In genomic region chr9:28163946-28164345, GRCm38 (mm10) we compare ENCODE assay signal across 22 mouse cellular contexts.
DNase-seq lines count a peak whose midpoint lies in the region; ATAC-seq and TF ChIP-seq lines count a peak whose summit lies in the region.
"Had no signal": no experiment of that assay in that cellular context is flagged by ENCODE, and none has a peak within 500 bp of the region (broad histone marks: within the 10 kb centered on the region; RNA-seq: fewer than 3 reads in every experiment).

No protein-coding gene starts in this region.

- no peaks in the 10 kb centered on the region for H3K36me3 ChIP-seq in forebrain, embryonic 15.5 days
- H3K36me3 ChIP-seq in forebrain, embryonic 11.5 days (ENCODE audit: control insufficient read depth, insufficient read depth, low read length) = no peaks in the 10 kb centered on the region
- H3K36me3 ChIP-seq in midbrain, postnatal 0 days (ENCODE audit: insufficient read depth, low read length) = no peaks in the 10 kb centered on the region
- H3K36me3 ChIP-seq: embryonic facial prominence, embryonic 10.5 days; limb, embryonic 12.5 days; liver, embryonic 12.5 days had no signal

- H3K9me3 ChIP-seq in forebrain, embryonic 15.5 days = no peaks in the 10 kb centered on the region
- H3K9me3 ChIP-seq in forebrain, embryonic 11.5 days (ENCODE audit: control insufficient read depth, low read length) = no peaks in the 10 kb centered on the region
- no peaks in the 10 kb centered on the region for H3K9me3 ChIP-seq in midbrain, postnatal 0 days (ENCODE audit: low read length)
- H3K9me3 ChIP-seq: embryonic facial prominence, embryonic 10.5 days; limb, embryonic 12.5 days; liver, embryonic 12.5 days had no signal

- no peaks in the 10 kb centered on the region for H3K4me1 ChIP-seq in forebrain, embryonic 15.5 days
- no peaks in the 10 kb centered on the region for H3K4me1 ChIP-seq in forebrain, embryonic 11.5 days (replicated peaks; ENCODE audit: control insufficient read depth, insufficient read depth, low read length)
- peaks cover 3% of the 10 kb centered on the region; the same call in 1 of the 2 replicates for H3K4me1 ChIP-seq in midbrain, postnatal 0 days (ENCODE audit: insufficient read depth, low read length)
- H3K4me1 ChIP-seq: embryonic facial prominence, embryonic 10.5 days; limb, embryonic 12.5 days; liver, embryonic 12.5 days had no signal

- no peak overlapping the region for H3K4me3 ChIP-seq in forebrain, embryonic 15.5 days
- no peak overlapping the region for H3K4me3 ChIP-seq in forebrain, embryonic 11.5 days (ENCODE audit: low read depth, low read length)
- H3K4me3 ChIP-seq in midbrain, postnatal 0 days (ENCODE audit: low read depth, low read length) = no peak overlapping the region
- H3K4me3 ChIP-seq: embryonic facial prominence, embryonic 10.5 days; gastrocnemius, adult 2 months; limb, embryonic 12.5 days; liver, embryonic 12.5 days; myocyte had no signal

- no peaks in the 10 kb centered on the region for H3K27me3 ChIP-seq in forebrain, embryonic 15.5 days
- H3K27me3 ChIP-seq in forebrain, embryonic 11.5 days (ENCODE audit: control insufficient read depth, insufficient read depth, low read length) = no peaks in the 10 kb centered on the region
- H3K27me3 ChIP-seq in midbrain, postnatal 0 days (ENCODE audit: insufficient read depth, low read length) = no peaks in the 10 kb centered on the region
- H3K27me3 ChIP-seq: limb, embryonic 12.5 days; liver, embryonic 12.5 days had no signal

- no peak overlapping the region for H3K4me2 ChIP-seq in forebrain, embryonic 15.5 days (replicated peaks)
- H3K4me2 ChIP-seq in forebrain, embryonic 11.5 days (ENCODE audit: low read depth, low read length, severe bottlenecking) = no peak overlapping the region
- H3K4me2 ChIP-seq in midbrain, postnatal 0 days (ENCODE audit: low read depth, low read length, poor library complexity, severe bottlenecking) = no peak overlapping the region
- H3K4me2 ChIP-seq: heart, embryonic 11.5 days; limb, embryonic 12.5 days; liver, embryonic 12.5 days had no signal

- no peak overlapping the region for H3K9ac ChIP-seq in forebrain, embryonic 15.5 days (replicated peaks)
- H3K9ac ChIP-seq in forebrain, embryonic 11.5 days (ENCODE audit: low read length) = no peak overlapping the region
- no peak overlapping the region for H3K9ac ChIP-seq in midbrain, postnatal 0 days (replicated peaks; ENCODE audit: low read length, poor library complexity, severe bottlenecking)
- H3K9ac ChIP-seq: limb, embryonic 12.5 days; liver, embryonic 12.5 days had no signal

- 0 out of 2 replicates have a peak, but pooled peaks have one; percentile 19 for ATAC-seq in forebrain, embryonic 15.5 days (replicated peaks)
- ATAC-seq in forebrain, embryonic 11.5 days (replicated peaks; ENCODE audit: low FRiP score) = no peak
- peak; percentile 49; the same call in 1 of the 2 replicates for ATAC-seq in midbrain, postnatal 0 days (ENCODE audit: low FRiP score)
- no peak for ATAC-seq in CD4-positive, CD25-positive, alpha-beta regulatory T cell, adult 4 months
- ATAC-seq: inflammation-experienced regulatory T-cells, adult 6 months; liver, embryonic 12.5 days had no signal

- no peak for TF ChIP-seq CTCF in midbrain, postnatal 0 days (IDR thresholded peaks at IDR 0.05)

- H3K27ac ChIP-seq in forebrain, embryonic 15.5 days (replicated peaks) = no peak overlapping the region
- H3K27ac ChIP-seq in forebrain, embryonic 11.5 days (ENCODE audit: low read depth, low read length) = no peak overlapping the region
- H3K27ac ChIP-seq in midbrain, postnatal 0 days (ENCODE audit: low read depth, low read length) = 0 out of 2 replicates have a peak overlapping the region, but pooled peaks have one; percentile 12
- H3K27ac ChIP-seq: embryonic facial prominence, embryonic 10.5 days; gastrocnemius, adult 2 months; limb, embryonic 12.5 days; liver, embryonic 12.5 days had no signal

- DNase-seq in forebrain, embryonic 11.5 days (ENCODE audit: low spot score) = no peak
- DNase-seq in layer of hippocampus, adult 9-11 months = peak; percentile 9
- DNase-seq in layer of hippocampus, postnatal 10 days (ENCODE audit: low spot score in 2 of 2) = no peak
- DNase-seq in brain, adult 2 months (ENCODE audit: low read depth, low spot score) = peak; percentile 29
- peak; percentile 60 for DNase-seq in midbrain, postnatal 0 days (ENCODE audit: low spot score)
- DNase-seq: adrenal gland, postnatal 36 days; cerebellum, adult 2 months; gastrocnemius, adult 2 months; heart, postnatal 10 days; kidney, adult 2 months; kidney, postnatal 10 days; lung, adult 2 months; right cerebral cortex, adult 18-20 months; thymus, postnatal 36 days had no signal

- WGBS in forebrain, embryonic 15.5 days = 31% methylated on average over 4 of the region's 4 CpGs
- WGBS in forebrain, embryonic 11.5 days = 48% methylated on average over 4 of the region's 4 CpGs
- WGBS in midbrain, postnatal 0 days = 37% methylated on average over 4 of the region's 4 CpGs

Comparison
In these comparisons a context has a peak if more than half of its experiments do, and no peak if none do; other contexts are left out.
1. ATAC-seq: peak in forebrain, embryonic 15.5 days (single experiment) and midbrain, postnatal 0 days (single experiment); none in forebrain, embryonic 11.5 days (single experiment) and CD4-positive, CD25-positive, alpha-beta regulatory T cell, adult 4 months (single experiment).
2. DNase-seq: peak in layer of hippocampus, adult 9-11 months (single experiment), brain, adult 2 months (single experiment) and midbrain, postnatal 0 days (single experiment); none in forebrain, embryonic 11.5 days (single experiment) and layer of hippocampus, postnatal 10 days (0 of 2).